Mouse (Mus musculus): ENCODE measurements at regions not wholly inside any gene's neighbourhood (a gene's known extent, or its start where the extent isn't known, plus 50 kb on each side); places are given as distances from the start of the nearest gene placed in this dataset.

- no peak for DNase-seq (ENCODE audit: low read depth, low spot score)
Observed at GRCm38 (mm10) chr1:186909518-186910105, 57.6 kb upstream of the D1Pas1 start.

DNA sequence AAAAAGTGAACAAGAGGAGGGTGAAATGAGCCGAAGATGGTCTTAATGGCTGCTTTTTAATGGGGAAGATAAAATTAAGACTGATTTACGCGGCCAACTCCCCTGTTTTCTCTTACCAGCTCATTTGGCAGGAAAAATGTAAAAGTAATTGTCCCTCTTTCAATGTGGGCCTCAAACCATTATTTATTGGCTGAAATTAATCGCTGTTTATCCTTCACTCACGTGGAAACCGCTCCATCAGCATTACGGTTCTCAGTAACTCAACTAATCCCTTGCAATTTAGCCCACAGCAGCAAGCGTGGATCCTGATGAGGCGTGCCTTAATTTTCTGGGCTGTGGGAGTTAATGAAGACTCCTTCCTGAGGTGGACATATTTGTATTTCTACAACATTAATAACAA, 58.1 kb upstream of the D1Pas1 start:
- no peak for DNase-seq (ENCODE audit: low read depth, low spot score)

DNA sequence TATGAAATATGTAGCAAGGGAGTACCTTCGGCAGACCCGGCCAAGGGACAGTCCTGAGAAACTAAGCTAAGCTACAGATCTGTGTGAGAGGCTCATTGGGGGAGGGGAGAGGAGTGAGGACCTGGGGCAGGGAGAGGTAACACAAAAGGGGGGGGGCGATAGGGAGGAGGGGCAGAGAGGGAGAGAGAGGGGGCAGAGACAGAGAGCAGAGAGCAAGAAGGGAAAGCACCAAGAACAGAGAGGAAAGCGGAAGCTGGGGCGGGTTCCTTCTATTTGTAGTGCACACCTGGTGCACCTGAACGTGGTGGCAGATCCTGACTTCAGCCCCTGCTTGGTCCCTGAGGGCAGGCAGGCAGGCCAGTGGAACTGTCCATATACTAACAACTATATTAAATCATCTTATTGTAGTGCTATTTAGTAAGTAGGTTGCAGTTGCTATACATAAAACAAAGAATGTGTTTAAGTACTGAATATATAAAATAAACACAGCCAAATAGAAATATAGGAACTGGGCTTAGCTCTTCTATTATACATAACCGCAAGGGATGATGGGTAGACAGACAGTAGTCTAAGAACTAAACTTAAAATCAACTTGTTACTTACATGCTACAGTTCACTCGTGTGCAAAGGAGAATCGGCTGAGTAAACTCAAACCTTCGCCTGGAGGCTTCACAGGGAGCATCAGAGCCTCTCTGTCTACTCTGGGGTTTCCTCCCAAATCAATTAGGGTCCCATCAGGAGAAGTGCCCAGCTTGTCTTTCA, 59.6 kb upstream of the D1Pas1 start:
- no peak for DNase-seq (ENCODE audit: low read depth, low spot score)

DNA sequence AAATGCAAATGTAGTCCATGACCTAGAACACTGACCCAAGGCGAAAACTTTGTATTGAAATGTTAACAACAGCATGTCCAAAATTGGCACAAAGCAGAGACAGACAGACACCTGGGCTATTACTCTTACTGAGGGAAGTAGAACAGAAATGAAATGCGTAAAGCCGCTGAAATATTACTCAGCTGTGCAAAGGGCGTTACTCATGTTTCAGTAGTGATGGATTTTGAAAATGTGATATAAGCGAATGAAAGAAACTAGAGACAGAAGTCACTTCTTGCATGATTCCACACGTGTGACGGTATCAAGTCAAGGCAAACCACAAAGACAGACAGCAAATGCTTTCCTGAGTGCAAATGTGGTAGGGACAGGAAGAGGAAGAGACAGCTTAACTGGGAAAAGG, 61.3 kb upstream of the D1Pas1 start:
- DNase-seq (ENCODE audit: low read depth, low spot score): no peak

DNA sequence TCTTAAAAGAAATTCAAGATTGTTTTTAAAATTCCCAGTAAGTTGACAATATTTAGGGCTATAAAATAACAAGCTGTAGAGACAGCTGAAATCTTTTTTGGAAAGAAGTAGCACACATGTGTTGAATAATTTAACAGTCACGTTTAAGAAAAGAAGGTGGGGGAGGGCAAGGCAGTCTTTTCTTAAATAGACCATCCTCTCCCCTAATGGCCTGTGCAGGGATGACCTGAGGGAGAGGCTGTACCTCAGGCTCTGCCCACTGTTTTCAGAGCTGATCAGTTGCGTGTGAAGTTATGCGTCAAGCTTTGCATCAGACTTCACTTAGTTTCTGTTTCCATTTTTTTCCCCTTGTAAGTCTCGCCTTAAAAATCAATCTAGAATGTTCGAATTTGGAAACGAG, 65.7 kb upstream of the D1Pas1 start:
- no peak for DNase-seq (ENCODE audit: low read depth, low spot score)

- no peak for DNase-seq (ENCODE audit: low read depth, low spot score)
Observed at GRCm38 (mm10) chr1:186898203-186898602, 69.0 kb upstream of the D1Pas1 start.

DNA sequence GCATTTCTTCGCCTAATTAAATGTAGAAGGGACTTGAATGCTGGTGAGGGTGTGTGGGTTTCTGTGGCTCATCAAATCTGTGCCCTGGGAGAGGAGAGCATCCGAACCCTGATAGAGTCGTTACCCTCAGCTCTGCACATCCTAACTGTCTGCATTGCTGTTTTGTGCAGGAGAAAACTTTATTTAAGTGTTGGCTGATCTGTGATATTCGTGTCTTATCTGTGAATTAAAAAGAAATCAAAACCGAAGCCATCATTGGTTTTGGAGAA, 77.7 kb upstream of the D1Pas1 start:
- DNase-seq (ENCODE audit: low read depth, low spot score): no peak

- DNase-seq (ENCODE audit: low read depth, low spot score): no peak
Observed at GRCm38 (mm10) chr1:186888767-186889583, 78.2 kb upstream of the D1Pas1 start.

- no peak for DNase-seq (ENCODE audit: low read depth, low spot score)
Observed at GRCm38 (mm10) chr1:186887127-186887526, 80.1 kb upstream of the D1Pas1 start.

- no peak for DNase-seq (ENCODE audit: low read depth, low spot score)
Observed at GRCm38 (mm10) chr1:186880391-186880790, 86.8 kb upstream of the D1Pas1 start.

- peak; percentile 0 for DNase-seq (ENCODE audit: low read depth, low spot score)
Observed at GRCm38 (mm10) chr1:186860608-186861444, 106.4 kb upstream of the D1Pas1 start.

GRCm38 (mm10) chr1:186858285-186858684, 108.9 kb upstream of the D1Pas1 start:
- DNase-seq (ENCODE audit: low read depth, low spot score): no peak

GRCm38 (mm10) chr1:186855474-186856036, 106.4 kb upstream of the Rrp15 start:
- no peak for DNase-seq (ENCODE audit: low read depth, low spot score)

DNA sequence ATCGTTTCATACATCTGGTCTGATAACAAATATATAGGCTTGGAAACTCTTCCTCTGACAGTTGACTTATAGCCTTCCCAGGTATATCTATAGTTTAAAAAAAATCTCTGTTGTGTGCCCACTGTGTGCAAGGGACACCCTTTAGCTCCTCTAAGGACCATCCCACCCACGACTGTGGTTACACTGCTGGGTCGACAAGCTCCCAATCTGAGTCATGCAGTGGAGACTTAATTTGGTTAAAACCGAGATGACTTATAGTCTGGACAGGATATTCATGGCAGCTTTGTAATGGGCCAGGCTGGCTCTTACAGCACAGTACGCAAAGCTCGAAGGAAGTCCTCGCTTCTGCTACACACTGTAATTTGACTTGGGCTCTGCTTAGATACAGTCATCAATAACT, 96.1 kb upstream of the Rrp15 start:
- DNase-seq (ENCODE audit: low read depth, low spot score): no peak

- no peak for DNase-seq (ENCODE audit: low read depth, low spot score)
Observed at GRCm38 (mm10) chr1:186833896-186834800, 85.0 kb upstream of the Rrp15 start.

DNA sequence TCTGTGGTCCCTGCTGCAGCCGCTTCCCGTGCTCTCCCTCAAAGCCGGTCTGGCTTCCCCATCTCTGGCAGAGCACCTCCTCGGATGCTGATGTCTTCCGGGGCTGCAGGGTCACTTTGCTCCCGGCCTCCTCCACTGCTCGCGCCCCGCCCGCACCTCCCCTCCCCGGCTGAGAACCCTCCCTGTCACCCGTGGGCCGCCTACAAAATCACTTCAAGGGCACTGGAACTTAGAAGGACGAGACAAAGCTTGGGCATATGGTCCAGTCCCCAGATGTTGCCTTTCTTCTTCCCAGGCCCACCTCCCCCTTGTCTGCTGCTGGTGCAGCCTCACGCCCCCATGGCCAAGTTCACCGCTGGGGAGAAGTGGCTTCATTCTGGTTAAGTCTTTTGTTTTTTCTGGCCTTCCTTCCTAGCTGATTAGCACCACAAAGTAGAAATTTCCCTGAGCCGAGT, 84.3 kb upstream of the Rrp15 start:
- no peak for DNase-seq (ENCODE audit: low read depth, low spot score)

GRCm38 (mm10) chr1:186827773-186828172, 78.6 kb upstream of the Rrp15 start:
- peak; percentile 39 for DNase-seq (ENCODE audit: low read depth, low spot score)

DNA sequence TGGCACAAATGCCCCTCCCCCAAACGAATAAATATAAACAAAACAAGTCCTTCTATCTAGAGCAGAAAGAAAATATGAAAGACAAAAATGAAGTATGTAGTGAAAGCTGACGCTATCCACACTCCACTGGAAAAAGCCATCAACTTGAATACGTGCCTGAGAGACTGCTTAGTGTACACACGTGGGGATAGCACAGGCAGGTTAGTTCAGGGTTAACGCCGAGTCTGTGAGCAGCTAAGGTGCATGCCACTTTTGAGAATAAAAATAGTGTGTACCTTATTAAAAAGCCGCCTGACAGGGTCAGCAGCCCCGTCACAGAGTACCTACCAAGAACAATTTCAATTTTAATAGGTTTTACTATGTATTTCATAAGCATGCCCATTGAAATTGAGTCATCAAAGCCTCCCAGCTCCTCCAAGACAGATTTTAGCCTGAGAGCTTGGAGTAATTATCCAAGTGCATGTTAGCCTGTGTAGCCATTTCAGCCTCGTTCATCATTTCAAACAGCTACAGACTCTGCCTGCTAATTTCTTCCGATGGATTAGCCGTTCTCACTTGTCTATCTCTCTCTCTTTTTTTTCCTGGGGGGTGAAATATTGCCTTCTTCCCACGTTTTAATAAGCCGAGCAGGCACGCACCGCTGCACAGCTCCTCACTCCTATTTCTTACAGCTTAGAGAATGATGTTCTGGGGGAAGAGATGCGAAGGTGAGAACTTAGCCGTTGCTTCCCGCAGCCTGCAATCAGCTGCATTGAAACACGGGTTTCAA, 59.2 kb upstream of the Rrp15 start:
- no peak for DNase-seq (ENCODE audit: low read depth, low spot score)

DNA sequence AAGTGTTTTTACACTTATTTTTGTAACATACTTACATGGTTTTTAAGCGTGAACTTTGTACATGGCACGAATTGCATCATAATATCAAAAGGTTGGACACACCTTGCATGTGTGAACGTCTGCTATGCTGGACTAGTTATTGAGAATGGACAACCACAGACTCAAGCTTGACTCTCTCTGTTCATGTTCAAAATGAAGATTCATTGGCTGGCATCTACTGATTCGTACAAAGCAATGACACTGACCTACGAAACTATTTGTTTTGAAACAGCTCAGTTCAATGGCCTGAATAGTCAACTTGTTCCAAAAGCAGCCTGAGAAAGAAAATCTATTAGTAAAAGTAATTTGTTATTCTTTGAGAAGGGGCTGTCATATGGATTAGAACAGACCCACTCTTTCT, 55.3 kb upstream of the Rrp15 start:
- DNase-seq (ENCODE audit: low read depth, low spot score): no peak
